Mouse (Mus musculus) c-Kit-negative CD71-positive TER-119-positive erythroid progenitor cells, embryonic 14.5 days (primary cell): ENCODE measurements around the gene Bmp4.

Source experiments
- DNase-seq: peaks from one replicate; pipeline ENCODE4 v3.0.0-alpha.2; 2013; ENCODE audit warnings: low read depth, low spot score

The Bmp4 gene

DNA sequence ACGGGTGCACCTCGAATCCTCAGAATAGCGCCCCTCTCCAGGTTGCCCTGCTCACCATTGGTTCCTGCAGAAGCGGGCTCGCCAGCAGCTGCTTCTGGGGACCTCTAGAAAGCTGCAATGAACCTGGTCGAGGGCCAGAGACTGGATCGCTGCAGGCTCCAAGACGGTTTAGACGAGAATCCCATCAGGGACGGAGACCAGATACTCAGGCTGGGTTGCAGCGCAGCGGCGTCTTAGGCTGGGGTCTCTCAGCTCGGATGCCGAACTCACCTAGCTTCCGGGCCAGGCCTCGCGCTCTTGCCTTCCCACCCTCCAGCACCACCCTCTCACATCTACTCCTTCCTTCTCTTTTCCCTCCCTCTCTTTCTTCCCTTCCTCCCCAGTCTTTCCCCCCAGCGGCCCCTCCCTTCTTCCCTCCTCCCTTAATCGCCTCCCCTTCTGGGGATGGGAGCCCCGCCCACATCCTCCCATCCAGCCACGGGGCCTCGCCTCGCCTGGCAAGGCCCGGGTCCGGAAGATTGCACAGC lies at the start of gene Bmp4:
Bmp4 (minus strand) TSS at position 421 of the 527 bp plus-strand sequence.
- DNase-seq = no peak

DNA sequence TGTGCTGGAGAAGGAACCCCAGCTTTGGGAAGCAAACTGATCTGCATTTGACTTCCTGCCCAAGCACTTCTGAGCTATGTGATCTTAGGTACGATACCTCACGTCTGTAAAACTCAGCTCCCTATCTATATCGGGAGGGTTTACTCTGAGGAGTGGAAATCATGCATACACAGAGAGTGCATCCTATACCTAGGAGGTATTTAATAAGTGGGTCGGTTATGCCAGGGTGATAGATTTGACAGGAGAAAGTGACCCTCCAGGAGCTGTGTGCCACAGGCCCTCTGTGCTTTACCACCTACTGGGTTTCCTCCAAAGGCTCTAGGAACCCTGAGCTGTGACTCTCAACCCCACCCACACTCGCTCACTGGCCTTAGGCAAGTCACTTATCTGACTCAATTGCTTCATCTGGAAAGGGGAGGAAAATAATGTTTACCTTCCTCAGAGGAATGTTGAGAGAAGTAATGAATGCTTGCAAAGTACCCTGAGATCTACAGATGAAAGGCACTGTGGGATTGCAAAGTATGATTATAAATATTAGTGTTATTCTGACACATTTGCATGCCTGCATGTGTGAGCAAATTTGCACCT lies 49.1 kb upstream of the Bmp4 start:
- no peak for DNase-seq

GRCm38 (mm10) chr14:46436471-46437090 lies 46.1 kb upstream of the Bmp4 start:
- DNase-seq = no peak

DNA sequence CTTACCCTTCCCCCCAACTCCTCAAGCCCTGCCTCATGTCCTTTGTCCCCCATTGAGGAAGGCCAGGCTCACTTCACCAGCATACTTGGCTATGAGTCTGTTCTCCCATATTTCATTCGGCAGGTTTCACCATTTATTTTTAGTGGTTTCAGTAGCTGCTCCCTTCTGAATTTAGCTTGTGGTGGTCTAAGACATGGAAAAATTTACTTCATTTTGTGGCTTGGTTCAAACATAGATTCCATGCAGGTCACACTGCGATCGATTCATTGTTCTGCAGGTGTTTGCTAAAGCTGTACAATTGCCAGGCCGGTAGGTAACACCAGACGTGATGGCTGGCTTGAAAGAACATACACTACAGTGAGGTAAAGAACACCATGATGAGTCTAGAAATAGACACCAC lies 39.8 kb upstream of the Bmp4 start:
- DNase-seq = no peak

- DNase-seq = no peak
Measured at GRCm38 (mm10) chr14:46427251-46427650, 36.8 kb upstream of the Bmp4 start.

- no peak for DNase-seq
Measured at GRCm38 (mm10) chr14:46421823-46422222, 31.4 kb upstream of the Bmp4 start.

DNA sequence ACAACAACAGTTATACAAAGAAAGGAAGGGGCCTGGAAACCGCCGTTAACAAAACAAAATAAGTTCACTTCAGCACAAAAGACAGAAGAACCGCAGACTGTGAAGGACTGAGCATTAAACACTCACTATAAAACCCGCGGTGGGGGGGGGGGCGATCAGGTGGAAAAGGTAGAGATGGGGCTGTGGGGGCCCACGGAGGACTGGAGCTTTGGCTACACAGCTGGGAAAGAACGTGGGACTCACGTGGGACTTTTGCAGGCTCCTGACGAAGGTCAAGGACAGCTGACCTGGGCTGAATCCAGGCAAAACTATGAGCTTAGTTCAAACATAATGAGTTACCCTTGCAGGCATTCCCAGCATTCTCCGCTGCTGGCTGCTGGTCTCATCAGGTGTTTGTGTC lies 28.8 kb upstream of the Bmp4 start:
- no peak for DNase-seq

DNA sequence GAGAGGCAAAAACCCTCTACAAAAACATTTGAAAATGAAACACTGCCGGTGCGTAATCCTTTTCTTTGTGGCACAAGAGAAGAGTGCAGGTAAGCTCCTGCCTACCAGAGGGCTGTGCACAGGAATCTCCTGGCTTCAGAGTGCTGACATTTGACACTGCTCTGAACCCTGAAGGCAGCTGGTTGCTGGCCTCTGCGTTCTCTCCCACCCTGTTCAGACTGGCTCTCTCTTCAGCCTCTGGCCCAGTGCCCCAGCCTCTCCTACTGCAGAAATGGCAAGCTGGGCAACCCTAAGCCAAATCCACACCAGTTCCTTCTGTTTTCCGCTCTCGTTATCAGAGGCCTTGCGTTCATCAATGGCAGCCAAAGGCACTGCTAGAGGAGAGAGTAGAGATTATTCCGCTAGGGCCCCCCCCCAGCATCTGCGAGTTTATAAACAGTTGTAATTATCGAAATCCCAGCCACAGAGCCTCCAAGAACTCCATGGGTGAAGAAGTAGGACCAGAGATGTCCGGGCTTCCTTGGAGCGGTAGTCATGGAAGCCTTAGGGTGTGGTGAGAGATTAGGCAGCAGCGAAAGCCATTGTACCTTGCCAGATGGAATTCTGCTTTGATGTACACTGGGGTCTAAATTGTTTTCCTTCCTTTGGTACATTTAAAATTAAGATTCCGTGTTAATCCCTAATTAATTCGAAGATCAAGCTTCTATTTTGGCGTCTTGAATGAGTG lies 28.1 kb upstream of the Bmp4 start:
- DNase-seq = no peak

DNA sequence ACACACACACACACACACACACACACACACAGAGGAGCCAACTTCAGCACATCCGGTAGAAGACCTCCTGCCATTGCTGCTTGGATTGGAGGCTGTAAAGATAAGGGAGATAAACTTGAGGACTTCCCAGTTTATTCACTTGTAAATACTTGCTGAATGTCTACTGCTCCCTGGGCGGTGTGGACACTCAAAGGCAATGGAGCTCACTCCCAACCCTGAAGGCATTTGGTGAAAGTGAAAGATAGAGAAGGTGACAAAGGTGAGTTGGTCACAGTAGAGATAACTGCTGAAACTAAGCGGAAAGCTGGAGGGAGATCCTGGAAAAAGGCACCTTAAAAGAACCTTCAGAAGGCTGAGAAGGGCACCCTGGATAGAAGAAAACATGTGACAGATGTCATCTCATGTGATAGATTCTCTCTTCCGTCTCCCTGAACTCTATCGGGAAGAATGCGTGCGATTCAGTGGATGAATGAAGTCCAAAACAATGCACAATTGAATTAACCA lies 22.1 kb upstream of the Bmp4 start:
- no peak for DNase-seq

DNA sequence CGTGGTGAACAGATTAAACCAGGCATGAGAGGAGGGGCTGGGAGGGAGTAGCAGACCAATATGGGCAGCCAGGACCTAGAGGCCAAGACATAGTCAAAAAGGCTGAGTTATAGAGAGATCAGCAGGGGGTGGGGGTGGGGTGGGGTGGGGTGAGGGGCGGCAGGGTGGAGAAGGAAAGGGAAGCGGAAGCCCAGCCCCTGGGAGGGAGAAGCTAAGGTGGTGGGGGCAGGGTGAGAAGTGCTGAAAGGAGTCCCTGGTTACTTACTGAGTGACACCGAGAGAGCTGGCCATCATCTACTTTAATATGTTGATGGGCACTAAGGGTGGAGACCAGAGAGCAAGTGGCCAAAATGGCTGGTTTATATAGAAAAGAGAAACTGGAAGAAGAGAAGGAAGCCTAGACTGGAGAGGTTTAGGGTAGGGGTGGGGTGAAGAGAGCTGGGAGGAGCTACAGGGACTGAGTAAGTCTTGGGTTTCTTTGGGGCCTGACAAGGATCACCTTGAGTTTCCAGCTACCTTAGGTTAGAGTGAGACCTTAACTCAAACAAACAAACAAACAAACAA lies 20.2 kb upstream of the Bmp4 start:
- DNase-seq = no peak

GRCm38 (mm10) chr14:46409016-46409415 lies 18.5 kb upstream of the Bmp4 start:
- DNase-seq = no peak

DNA sequence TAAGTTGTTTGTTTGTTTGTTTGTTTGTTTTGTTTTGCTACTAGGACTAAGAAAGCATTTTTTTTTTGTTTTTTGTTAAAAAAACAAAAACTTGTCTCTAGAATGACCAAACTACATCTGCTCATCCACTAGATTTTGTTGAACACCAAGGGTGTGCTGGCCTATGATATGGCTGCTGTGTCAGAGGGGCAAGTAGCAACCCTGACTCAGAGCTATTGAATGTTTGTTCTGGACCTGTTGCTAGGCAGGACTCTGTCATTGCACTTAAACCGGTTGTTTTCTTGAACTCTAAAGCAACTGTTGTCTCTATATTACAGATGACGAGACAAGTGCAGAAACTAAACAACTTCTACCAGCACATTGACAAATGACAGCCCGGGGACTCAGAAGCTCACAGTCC lies 17.9 kb upstream of the Bmp4 start:
- DNase-seq = no peak

GRCm38 (mm10) chr14:46399925-46400324 lies 9.5 kb upstream of the Bmp4 start:
- no peak for DNase-seq

DNA sequence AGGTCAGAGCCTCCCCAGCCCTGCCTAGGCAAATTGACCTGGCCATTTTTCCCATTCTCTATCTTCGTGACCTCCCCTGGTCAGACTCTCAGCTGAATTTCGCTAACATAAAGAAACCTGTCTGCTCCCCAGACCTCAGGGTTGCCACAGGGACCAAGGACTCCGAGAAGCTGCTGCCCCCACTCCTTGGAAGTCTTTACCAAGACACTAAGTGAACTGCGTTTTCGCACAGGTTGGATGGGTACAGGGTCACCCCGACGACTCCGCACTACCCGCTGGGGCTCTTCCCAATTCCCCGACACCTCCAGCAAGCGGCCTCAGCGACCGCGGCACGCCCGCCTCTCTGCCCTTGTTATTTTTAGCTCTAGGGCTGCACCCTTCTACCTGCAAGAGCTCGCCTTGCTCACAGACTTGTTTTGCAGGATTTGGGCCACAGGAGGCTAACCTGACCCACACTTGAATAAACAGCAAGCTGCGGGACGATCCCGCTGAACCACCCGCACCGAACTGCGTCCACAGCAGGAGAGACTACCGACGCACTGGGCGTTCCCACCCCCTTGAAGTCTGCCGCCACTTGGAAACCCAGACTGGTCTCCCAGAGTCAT lies 7.7 kb upstream of the Bmp4 start:
- DNase-seq = no peak

GRCm38 (mm10) chr14:46391621-46392170 lies 1.2 kb upstream of the Bmp4 start:
- no peak for DNase-seq

- no peak for DNase-seq
Measured at GRCm38 (mm10) chr14:46389438-46390248, 826 bp downstream of the Bmp4 start.

DNA sequence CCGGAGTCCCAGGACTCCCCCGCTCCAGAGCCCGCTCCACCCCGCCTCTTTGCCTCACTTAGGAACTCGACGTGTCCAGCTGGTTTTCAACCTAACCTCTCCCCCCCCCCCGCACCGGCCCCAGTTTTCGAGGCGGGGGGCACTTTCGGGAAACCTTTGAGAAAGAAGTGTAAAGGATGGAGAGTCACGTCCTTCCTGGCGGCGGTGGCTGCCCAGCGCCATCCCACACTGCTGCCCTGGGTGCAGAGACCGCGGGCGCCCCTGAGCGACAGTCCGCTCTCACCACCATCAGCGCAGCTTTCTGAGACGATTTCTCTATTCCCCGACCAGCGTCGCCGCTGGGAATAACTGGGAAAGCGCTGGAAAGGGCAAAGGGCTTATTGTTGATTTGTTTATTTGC lies 1.8 kb downstream of the Bmp4 start:
- no peak for DNase-seq

DNA sequence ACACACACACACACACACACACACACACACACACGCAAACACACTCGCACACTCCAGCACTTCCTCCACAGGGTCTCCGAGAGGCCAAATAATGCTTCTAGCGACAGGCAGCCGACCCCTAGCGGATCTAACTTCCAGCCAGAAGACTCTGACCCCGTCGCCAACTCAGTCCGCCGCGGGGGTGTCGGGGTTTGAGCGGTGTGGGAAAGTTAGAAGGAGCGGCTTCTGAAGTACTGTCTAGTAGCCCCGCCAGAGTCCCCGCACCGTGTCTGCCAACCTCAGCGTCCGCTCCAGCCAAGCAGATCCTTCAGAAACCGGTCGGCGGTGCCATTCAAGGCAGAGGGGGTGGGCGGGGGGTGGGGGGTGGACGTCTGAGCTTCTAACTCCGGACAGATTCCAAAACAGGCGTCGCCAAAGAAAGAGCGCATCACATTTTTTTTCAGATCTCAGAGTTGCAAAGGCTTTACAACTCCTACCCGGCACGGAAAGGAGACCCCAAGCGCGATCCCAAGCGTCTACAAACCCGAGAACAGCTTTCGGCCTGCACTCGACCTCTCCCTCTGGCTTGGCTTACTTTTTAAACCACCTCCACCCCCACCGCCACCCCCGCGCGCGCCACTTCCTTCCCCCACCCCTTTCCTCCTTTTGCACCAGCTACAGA lies 2.5 kb downstream of the Bmp4 start:
- DNase-seq = no peak

GRCm38 (mm10) chr14:46387357-46387671 lies 3.2 kb downstream of the Bmp4 start:
- no peak for DNase-seq
